Mouse (Mus musculus) hematopoietic multipotent progenitor cell, adult 10-12 weeks (in vitro differentiated cells): ENCODE data around the gene Pds5a. TPM values are rescaled to one million over a fixed set of nuclear protein-coding genes. Genes with fewer than 3 reads are reported as not detected.

ENCODE experiments used
- polyA plus RNA-seq: library from polyadenylated mRNA; stranded (reverse); fragments of >175 nt; gene quantifications from 2 replicates; pipeline ENCODE4 v1.2.3, GENCODE M21; 2012; ENCODE audit warnings: low replicate concordance

Gene Pds5a
- polyA plus RNA-seq = 11.0 and 18.2 TPM in 2 replicates

DNA sequence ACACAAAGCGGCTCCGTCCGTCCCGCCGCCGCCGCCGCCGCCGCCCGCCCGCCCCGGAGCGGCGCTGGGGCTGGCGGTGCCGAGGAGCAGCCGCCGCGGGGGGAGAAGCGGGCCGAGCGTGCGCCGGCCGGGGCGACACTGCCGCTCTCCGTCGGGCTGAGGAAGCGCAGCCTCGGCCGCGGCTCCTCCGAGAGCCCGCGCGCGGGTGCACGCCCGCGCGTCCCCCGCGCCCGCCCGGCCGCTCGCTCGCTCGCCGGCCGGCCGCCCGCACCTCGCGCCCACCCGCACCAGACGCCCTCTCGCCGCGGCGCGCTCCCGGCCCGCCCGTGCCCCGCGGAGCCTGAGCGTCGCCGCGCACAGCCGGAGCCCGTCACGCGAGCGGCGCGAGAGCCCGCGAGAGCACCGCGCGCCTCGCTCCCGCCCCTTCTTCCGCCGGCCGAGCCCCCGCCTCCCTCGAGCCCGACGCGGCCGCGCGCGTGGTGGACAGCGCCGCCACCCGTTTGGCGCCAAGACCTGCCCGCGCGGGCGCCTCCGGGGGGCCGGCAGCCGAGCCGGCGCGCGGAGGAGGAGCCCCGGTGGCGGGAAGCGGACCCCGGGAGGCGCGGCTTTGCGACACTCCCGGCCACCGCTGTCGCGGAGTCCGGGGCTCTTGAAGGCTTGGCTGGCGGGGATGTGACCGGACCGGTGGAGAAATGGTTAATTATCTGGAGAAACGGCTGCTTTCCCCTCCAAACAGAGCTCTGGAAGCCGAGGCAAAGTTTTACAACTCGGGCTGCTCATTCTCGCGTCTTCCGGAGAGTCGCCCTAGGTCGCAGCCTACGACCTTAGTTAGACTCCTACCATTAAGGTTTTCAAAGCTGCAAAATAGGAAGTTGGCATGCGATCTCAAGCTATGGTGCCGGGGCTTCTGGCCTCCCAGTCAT is at the start of gene Pds5a:
Gene Pds5a (minus strand): TSS at position 438 of the 923 bp plus-strand sequence.

Other genes starting within 250 kb of the Pds5a start
- gene Gm43552, start 205.4 kb downstream of the Pds5a start, polyA plus RNA-seq = 83.4 and 256 TPM in 2 replicates
- gene Smim14, start 161.1 kb downstream of the Pds5a start, polyA plus RNA-seq = 51.7 and 181 TPM in 2 replicates
- gene Ube2k, start 161.0 kb downstream of the Pds5a start, polyA plus RNA-seq = 45.0 and 57.3 TPM in 2 replicates
- gene N4bp2, start 65.2 kb upstream of the Pds5a start, polyA plus RNA-seq = 11.0 and 12.9 TPM in 2 replicates
- 4.3 and 31.5 TPM in 2 replicates for gene Rhoh, start 162.9 kb upstream of the Pds5a start, polyA plus RNA-seq
- 0.35 TPM in 1 of 2 replicates, not detected in the other for gene Chrna9, start 236.6 kb upstream of the Pds5a start, polyA plus RNA-seq